In genomic region chr5:121586400-121587039, GRCm38 (mm10) we compare ENCODE assay signal across 8 mouse cellular contexts. TPM values are rescaled to one million over a fixed set of nuclear protein-coding genes. Genes with fewer than 3 reads are reported as not detected.
DNase-seq lines count a peak whose midpoint lies in the region; ATAC-seq and TF ChIP-seq lines count a peak whose summit lies in the region.
"Had no signal": no experiment of that assay in that cellular context is flagged by ENCODE, and none has a peak within 500 bp of the region (broad histone marks: within the 10 kb centered on the region; RNA-seq: fewer than 3 reads in every experiment).

No protein-coding gene starts in this region.

- no peak for TF ChIP-seq CTCF in stomach, postnatal 0 days (IDR thresholded peaks at IDR 0.05; ENCODE audit: low read depth)

- H3K27ac ChIP-seq in stomach, postnatal 0 days (replicated peaks) = peak overlapping the region; percentile 61
- no peak overlapping the region for H3K27ac ChIP-seq in forebrain, embryonic 15.5 days (replicated peaks)
- H3K27ac ChIP-seq: heart, embryonic 15.5 days had no signal

- 39% methylated on average over 6 of the region's 6 CpGs for WGBS in stomach, postnatal 0 days
- 87% methylated on average over 6 of the region's 6 CpGs for WGBS in forebrain, embryonic 15.5 days

- no peaks in the 10 kb centered on the region for H3K9me3 ChIP-seq in stomach, postnatal 0 days (ENCODE audit: control insufficient read depth, low read length)
- no peaks in the 10 kb centered on the region for H3K9me3 ChIP-seq in forebrain, embryonic 15.5 days
- H3K9me3 ChIP-seq: heart, embryonic 15.5 days had no signal

- intact Hi-C loops in gastrocnemius, postnatal 14 days (cut with DNase I; ENCODE audit: low total_unique reads) = no loop called here

- H3K36me3 ChIP-seq in stomach, postnatal 0 days (ENCODE audit: control insufficient read depth, insufficient read depth, low read length) = no peaks in the 10 kb centered on the region
- no peaks in the 10 kb centered on the region for H3K36me3 ChIP-seq in forebrain, embryonic 15.5 days
- H3K36me3 ChIP-seq: heart, embryonic 15.5 days had no signal

- TF ChIP-seq EP300 in stomach, postnatal 0 days (optimal IDR thresholded peaks at IDR 0.05) = no peak

- peak; percentile 43 for ATAC-seq in CD4-positive, CD25-positive, alpha-beta regulatory T cell, adult 4 months
- peak; percentile 19; the same call in 1 of the 2 replicates for ATAC-seq in stomach, postnatal 0 days (ENCODE audit: low FRiP score, low TSS enrichment)
- no peak for ATAC-seq in forebrain, embryonic 15.5 days (replicated peaks)

- DNase-seq in A20 (ENCODE audit: low read depth, low spot score) = peak; percentile 51
- peak; percentile 26 for DNase-seq in gastrocnemius, postnatal 14 days
- DNase-seq in layer of hippocampus, adult 9-11 months = peak; percentile 81
- peak; percentile 78 for DNase-seq in lung, postnatal 14 days
- DNase-seq in stomach, postnatal 0 days (ENCODE audit: low spot score) = peak; percentile 35

- H3K4me3 ChIP-seq in stomach, postnatal 0 days (ENCODE audit: low read depth, low read length) = no peak overlapping the region
- H3K4me3 ChIP-seq in forebrain, embryonic 15.5 days = no peak overlapping the region
- H3K4me3 ChIP-seq: heart, embryonic 15.5 days had no signal

- H3K9ac ChIP-seq in stomach, postnatal 0 days (ENCODE audit: low read length) = no peak overlapping the region
- no peak overlapping the region for H3K9ac ChIP-seq in forebrain, embryonic 15.5 days (replicated peaks)
- H3K9ac ChIP-seq: heart, embryonic 15.5 days had no signal

- H3K4me1 ChIP-seq in stomach, postnatal 0 days (replicated peaks; ENCODE audit: control insufficient read depth, insufficient read depth) = peaks cover 6% of the 10 kb centered on the region
- H3K4me1 ChIP-seq in forebrain, embryonic 15.5 days = no peaks in the 10 kb centered on the region

- no peaks in the 10 kb centered on the region for H3K27me3 ChIP-seq in stomach, postnatal 0 days (ENCODE audit: control insufficient read depth, insufficient read depth, low read length)
- no peaks in the 10 kb centered on the region for H3K27me3 ChIP-seq in forebrain, embryonic 15.5 days
- H3K27me3 ChIP-seq: heart, embryonic 15.5 days had no signal

- H3K4me2 ChIP-seq in stomach, postnatal 0 days (replicated peaks; ENCODE audit: low read depth) = peak overlapping the region; percentile 23
- H3K4me2 ChIP-seq in forebrain, embryonic 15.5 days (replicated peaks) = no peak overlapping the region
- H3K4me2 ChIP-seq: heart, embryonic 15.5 days had no signal

RNA-seq across cellular contexts. Expression of gene Aldh2, which starts 7.1 kb away (rescaled TPM):
- 10 to 100 TPM in 1 of 2 experiments, 1 to 10 TPM in 1; 10.0 to 19.3 TPM for polyA plus RNA-seq in CD4-positive, CD25-positive, alpha-beta regulatory T cell, adult 4 months (2017; shearing (Covaris generic))
- total RNA-seq in gastrocnemius, postnatal 14 days (2021) = 100 to 1,000 TPM; 104 to 113 TPM
- 136 and 145 TPM in 2 replicates for polyA plus RNA-seq in stomach, postnatal 0 days (2015; fragmentation: Nextera tagmentation; extraction: Ambion mirVana)
- 97.5 and 97.8 TPM in 2 replicates for polyA plus RNA-seq in forebrain, embryonic 15.5 days (2015; fragmentation: Nextera tagmentation; extraction: Ambion mirVana)

RNA-seq across cellular contexts. Expression of gene Acad12, which starts 32.2 kb away (rescaled TPM):
- polyA plus RNA-seq in CD4-positive, CD25-positive, alpha-beta regulatory T cell, adult 4 months (2017; shearing (Covaris generic)) = 1 to 10 TPM; 3.1 to 4.7 TPM
- 10 to 100 TPM; 13.3 to 14.8 TPM for total RNA-seq in gastrocnemius, postnatal 14 days (2021)
- 2.3 and 2.6 TPM in 2 replicates for polyA plus RNA-seq in stomach, postnatal 0 days (2015; fragmentation: Nextera tagmentation; extraction: Ambion mirVana)
- 1.1 and 1.2 TPM in 2 replicates for polyA plus RNA-seq in forebrain, embryonic 15.5 days (2015; fragmentation: Nextera tagmentation; extraction: Ambion mirVana)

RNA-seq across cellular contexts. Expression of gene Mapkapk5, which starts 40.8 kb away (rescaled TPM):
- polyA plus RNA-seq in CD4-positive, CD25-positive, alpha-beta regulatory T cell, adult 4 months (2017; shearing (Covaris generic)) = 10 to 100 TPM; 23.5 to 32.2 TPM
- total RNA-seq in gastrocnemius, postnatal 14 days (2021) = 10 to 100 TPM; 57.3 to 64.1 TPM
- 25.0 and 28.6 TPM in 2 replicates for polyA plus RNA-seq in stomach, postnatal 0 days (2015; fragmentation: Nextera tagmentation; extraction: Ambion mirVana)
- 57.1 and 61.9 TPM in 2 replicates for polyA plus RNA-seq in forebrain, embryonic 15.5 days (2015; fragmentation: Nextera tagmentation; extraction: Ambion mirVana)

RNA-seq across cellular contexts. Expression of gene Adam1a, which starts 41.2 kb away (rescaled TPM):
- 1 to 10 TPM; 1.2 to 1.6 TPM for polyA plus RNA-seq in CD4-positive, CD25-positive, alpha-beta regulatory T cell, adult 4 months (2017; shearing (Covaris generic))
- 1 to 10 TPM; 1.5 TPM for total RNA-seq in gastrocnemius, postnatal 14 days (2021)
- polyA plus RNA-seq in stomach, postnatal 0 days (2015; fragmentation: Nextera tagmentation; extraction: Ambion mirVana) = 0.50 and 0.56 TPM in 2 replicates
- polyA plus RNA-seq in forebrain, embryonic 15.5 days (2015; fragmentation: Nextera tagmentation; extraction: Ambion mirVana) = 3.7 and 3.8 TPM in 2 replicates

RNA-seq across cellular contexts. Expression of gene Gm42878, which starts 41.2 kb away (rescaled TPM):
- polyA plus RNA-seq in CD4-positive, CD25-positive, alpha-beta regulatory T cell, adult 4 months (2017; shearing (Covaris generic)) = not detected
- not detected for total RNA-seq in gastrocnemius, postnatal 14 days (2021)
- not detected in 2 replicates for polyA plus RNA-seq in stomach, postnatal 0 days (2015; fragmentation: Nextera tagmentation; extraction: Ambion mirVana)
- not detected in 2 replicates for polyA plus RNA-seq in forebrain, embryonic 15.5 days (2015; fragmentation: Nextera tagmentation; extraction: Ambion mirVana)
- polyA plus RNA-seq: heart, embryonic 15.5 days had no signal

Comparison
In these comparisons a context has a peak if more than half of its experiments do, and no peak if none do; other contexts are left out.
1. DNase-seq: peak in every context shown above with its lines; median percentile 81 in layer of hippocampus, adult 9-11 months; 78 in lung, postnatal 14 days; 51 in A20; 35 in stomach, postnatal 0 days; 26 in gastrocnemius, postnatal 14 days.